Mouse (Mus musculus) forebrain, postnatal 0 days (tissue): ENCODE data around the gene Lyg2. TPM values are rescaled to one million over a fixed set of nuclear protein-coding genes. Genes with fewer than 3 reads are reported as not detected.

Experiments used
- ATAC-seq: fragments of 200-750 bp; cut with Nextera tagmentation; 2 replicates; pipeline ENCODE4 v1.8.0; 2017; ENCODE audit warnings: mild to moderate bottlenecking, moderate library complexity
- DNase-seq: peaks from one replicate; pipeline ENCODE4 v3.0.0-alpha.2; 2015
- H3K27ac ChIP-seq: fragments of 300-500 bp; sonication (generic); 2 replicates; pipeline ENCODE4 v1.5.1; 2014; ENCODE audit warnings: low read depth, mild to moderate bottlenecking, antibody characterized with exemption, low read length, moderate library complexity, mixed read lengths
- H3K27me3 ChIP-seq: fragments of 300-500 bp; sonication (generic); 2 replicates; pipeline ENCODE4 v1.6.1; 2014; ENCODE audit warnings: mild to moderate bottlenecking, low read length, mixed read lengths; ENCODE audit not compliant: insufficient read depth
- H3K36me3 ChIP-seq: fragments of 300-500 bp; sonication (generic); 2 replicates; pipeline ENCODE4 v1.6.1; 2014; ENCODE audit warnings: mild to moderate bottlenecking, moderate library complexity; ENCODE audit not compliant: insufficient read depth
- H3K4me1 ChIP-seq: fragments of 300-500 bp; sonication (generic); 2 replicates; pipeline ENCODE4 v1.6.1; 2014; ENCODE audit warnings: antibody characterized with exemption; ENCODE audit not compliant: insufficient read depth
- H3K4me2 ChIP-seq: fragments of 300-500 bp; sonication (generic); 2 replicates; pipeline ENCODE4 v1.6.1; 2014; ENCODE audit warnings: low read depth, mild to moderate bottlenecking, moderate library complexity
- H3K4me3 ChIP-seq: fragments of 300-500 bp; sonication (generic); 2 replicates; pipeline ENCODE4 v1.5.1; 2014; ENCODE audit warnings: low read depth, low read length, mixed read lengths
- H3K9ac ChIP-seq: fragments of 300-500 bp; sonication (generic); 2 replicates; pipeline ENCODE4 v1.6.1; 2014; ENCODE audit warnings: mild to moderate bottlenecking
- H3K9me3 ChIP-seq: fragments of 300-500 bp; sonication (generic); 2 replicates; pipeline ENCODE4 v1.6.1; 2016; ENCODE audit warnings: low read length
- CTCF ChIP-seq: sonication (generic); IDR thresholded peaks from 2 replicates; pipeline ENCODE4 v1.5.1; 2016; ENCODE audit warnings: antibody characterized with exemption, control low read depth, low read depth
- WGBS: fragments of 180-500 bp; shearing (Covaris S2); extraction: QIAGEN DNeasy Blood & Tissue Kit; methylation state at CpG from one replicate; pipeline ENCODE4 v1.1.7; 2014; 5-methylcytosine and 5-hydroxymethylcytosine counted together
- polyA plus RNA-seq: library from polyadenylated mRNA; unstranded; fragments of >200 nt; fragmentation: Nextera tagmentation; extraction: Ambion mirVana; gene quantifications from 2 replicates; pipeline ENCODE4 v1.2.1, GENCODE M21; 2015
- total RNA-seq: library from RNA; depleted of rRNA; stranded (reverse); fragments of >200 nt; gene quantifications from 2 replicates; pipeline ENCODE4 v1.2.3, GENCODE M21; 2014

Gene Lyg2
- total and polyA plus RNA-seq, 2 experiments from 2014 or later: 0.05 TPM; not detected in 1

GRCm38 (mm10) chr1:37954786-37955185, 38.5 kb upstream of the Lyg2 start:
- DNase-seq (no peak), ATAC-seq (no peak)
- TF ChIP-seq CTCF: no peak
- Histone ChIP-seq H3K27ac (no peak overlapping the region), H3K4me3 (no peak overlapping the region), H3K9me3 (no peaks in the 10 kb centered on the region), H3K4me1 (no peaks in the 10 kb centered on the region), H3K4me2 (no peak overlapping the region), H3K36me3 (no peaks in the 10 kb centered on the region), H3K27me3 (no peaks in the 10 kb centered on the region), H3K9ac (no peak overlapping the region)
- WGBS: 87% methylated on average over 7 of the region's 7 CpGs

- H3K9ac ChIP-seq: no peak overlapping the region
- no peak overlapping the region for H3K4me3 ChIP-seq
- no peak for ATAC-seq
- no peak overlapping the region for H3K4me2 ChIP-seq
- TF ChIP-seq CTCF: no peak
- H3K36me3 ChIP-seq: no peaks in the 10 kb centered on the region
- no peaks in the 10 kb centered on the region for H3K9me3 ChIP-seq
- 80% methylated on average over 2 of the region's 2 CpGs for WGBS
- no peak overlapping the region for H3K27ac ChIP-seq
- no peaks in the 10 kb centered on the region for H3K4me1 ChIP-seq
- DNase-seq: no peak
- no peaks in the 10 kb centered on the region for H3K27me3 ChIP-seq
Measured at GRCm38 (mm10) chr1:37948906-37949305, 32.6 kb upstream of the Lyg2 start.

GRCm38 (mm10) chr1:37931806-37932205, 15.5 kb upstream of the Lyg2 start:
- WGBS: 15% methylated on average over 3 of the region's 3 CpGs

GRCm38 (mm10) chr1:37925971-37926370, 9.7 kb upstream of the Lyg2 start:
- Histone ChIP-seq H3K4me2 (no peak overlapping the region), H3K27ac (no peak overlapping the region), H3K9me3 (no peaks in the 10 kb centered on the region), H3K4me3 (no peak overlapping the region), H3K9ac (no peak overlapping the region), H3K36me3 (no peaks in the 10 kb centered on the region), H3K27me3 (no peaks in the 10 kb centered on the region), H3K4me1 (no peaks in the 10 kb centered on the region)
- no peak for DNase-seq
- WGBS: 80% methylated on average over 8 of the region's 8 CpGs
- TF ChIP-seq CTCF: no peak
- ATAC-seq: no peak

More at GRCm38 (mm10) chr1:37931806-37932205, 15.5 kb upstream of the Lyg2 start:
- Histone ChIP-seq H3K9ac (no peak overlapping the region), H3K27me3 (no peaks in the 10 kb centered on the region), H3K9me3 (no peaks in the 10 kb centered on the region), H3K36me3 (no peaks in the 10 kb centered on the region), H3K4me1 (no peaks in the 10 kb centered on the region), H3K4me2 (no peak overlapping the region), H3K27ac (no peak overlapping the region), H3K4me3 (no peak overlapping the region)
- ATAC-seq (no peak), DNase-seq (peak; percentile 5)
- peak; percentile 15; the same call in 1 of the 2 replicates for TF ChIP-seq CTCF

- Histone ChIP-seq H3K9ac (no peak overlapping the region), H3K4me2 (no peak overlapping the region), H3K36me3 (no peaks in the 10 kb centered on the region), H3K27ac (no peak overlapping the region), H3K9me3 (no peaks in the 10 kb centered on the region), H3K4me1 (no peaks in the 10 kb centered on the region), H3K27me3 (no peaks in the 10 kb centered on the region), H3K4me3 (no peak overlapping the region)
- no peak for TF ChIP-seq CTCF
- DNase-seq (no peak), ATAC-seq (no peak; the same call in 1 of the 2 replicates)
- 44% methylated on average over 8 of the region's 8 CpGs for WGBS
Measured at GRCm38 (mm10) chr1:37922536-37922935, 6.2 kb upstream of the Lyg2 start.

GRCm38 (mm10) chr1:37918096-37918495, 1.8 kb upstream of the Lyg2 start:
- DNase-seq: no peak

GRCm38 (mm10) chr1:37917666-37918065, 1.4 kb upstream of the Lyg2 start:
- Histone ChIP-seq H3K4me3 (no peak overlapping the region), H3K4me2 (no peak overlapping the region), H3K9ac (no peak overlapping the region), H3K36me3 (no peaks in the 10 kb centered on the region), H3K27me3 (no peaks in the 10 kb centered on the region), H3K9me3 (no peaks in the 10 kb centered on the region), H3K27ac (no peak overlapping the region), H3K4me1 (no peaks in the 10 kb centered on the region)
- WGBS: 63% methylated on average over 13 of the region's 13 CpGs
- no peak for TF ChIP-seq CTCF
- DNase-seq: no peak
- no peak for ATAC-seq

More at GRCm38 (mm10) chr1:37918096-37918495, 1.8 kb upstream of the Lyg2 start:
- no peak for TF ChIP-seq CTCF
- 81% methylated on average over 6 of the region's 6 CpGs for WGBS
- no peak for ATAC-seq
- Histone ChIP-seq H3K9ac (no peak overlapping the region), H3K4me3 (no peak overlapping the region), H3K27ac (no peak overlapping the region), H3K4me1 (no peaks in the 10 kb centered on the region), H3K27me3 (no peaks in the 10 kb centered on the region), H3K9me3 (no peaks in the 10 kb centered on the region), H3K36me3 (no peaks in the 10 kb centered on the region), H3K4me2 (no peak overlapping the region)
